8 mouse cellular contexts compared by ENCODE assay signal in genomic region chr19:32484941-32485660, GRCm38 (mm10). TPM values are rescaled to one million over a fixed set of nuclear protein-coding genes. Genes with fewer than 3 reads are reported as not detected.
DNase-seq lines count a peak whose midpoint lies in the region; ATAC-seq and TF ChIP-seq lines count a peak whose summit lies in the region.

No protein-coding gene starts in this region.

- no peak for ATAC-seq in hindbrain, embryonic 14.5 days (ENCODE audit: low FRiP score)
- ATAC-seq in midbrain, embryonic 16.5 days, result peak; percentile 7; the same call in 1 of the 2 replicates

- no peak for DNase-seq in left cerebral cortex, adult 2 months (ENCODE audit: extremely low spot score in 1 of 2, low spot score in 2 of 2)
- no peak for DNase-seq in left cerebral cortex, postnatal 4 days
- DNase-seq in hindbrain, embryonic 14.5 days (ENCODE audit: low spot score), result no peak
- DNase-seq in left cerebral cortex, postnatal 36 days (ENCODE audit: low spot score in 2 of 2), result no peak
- no peak for DNase-seq in frontal cortex, postnatal 36 days (ENCODE audit: low spot score in 2 of 2)
- DNase-seq in adrenal gland, postnatal 14 days, result no peak

- no peaks in the 10 kb centered on the region for H3K36me3 ChIP-seq in hindbrain, embryonic 14.5 days (replicated peaks; ENCODE audit: control insufficient read depth, insufficient read depth)
- no peaks in the 10 kb centered on the region for H3K36me3 ChIP-seq in midbrain, embryonic 16.5 days (ENCODE audit: control insufficient read depth, insufficient read depth, low read length)

- intact Hi-C loops in left cerebral cortex, adult 2 months (cut with DNase I), result loop anchor here (5.0 kb wide), 2 partner anchors 98 to 313 kb away; partner anchors contain the start of gene Sgms1
- intact Hi-C loops in left cerebral cortex, postnatal 4 days (cut with DNase I), result loop anchor here (5.0 to 10.0 kb wide), 2 partner anchors 380 to 513 kb away; partner anchors contain the start of gene Asah2
- intact Hi-C loops in left cerebral cortex, postnatal 36 days (cut with DNase I), result no loop called here

- H3K4me1 ChIP-seq in bone marrow macrophage, adult 2 months (ENCODE audit: control insufficient read depth, insufficient read depth, low read length), result peaks cover 16% of the 10 kb centered on the region
- peaks cover 25% of the 10 kb centered on the region for H3K4me1 ChIP-seq in hindbrain, embryonic 14.5 days (replicated peaks; ENCODE audit: control insufficient read depth, insufficient read depth, low read length)
- H3K4me1 ChIP-seq in midbrain, embryonic 16.5 days (ENCODE audit: control insufficient read depth, insufficient read depth, low read length), result peaks cover 21% of the 10 kb centered on the region

- H3K27me3 ChIP-seq in hindbrain, embryonic 14.5 days (ENCODE audit: control insufficient read depth, insufficient read depth, low read length), result no peaks in the 10 kb centered on the region
- no peaks in the 10 kb centered on the region for H3K27me3 ChIP-seq in midbrain, embryonic 16.5 days (ENCODE audit: control insufficient read depth, insufficient read depth, low read depth, low read length)

- peak overlapping the region; percentile 91 for H3K27ac ChIP-seq in left cerebral cortex, adult 2 months
- H3K27ac ChIP-seq in bone marrow macrophage, adult 2 months (ENCODE audit: insufficient read depth, low read depth, low read length), result peak overlapping the region; percentile 21; the same call in 1 of the 2 replicates
- peak overlapping the region; percentile 92 for H3K27ac ChIP-seq in hindbrain, embryonic 14.5 days
- peak overlapping the region; percentile 88 for H3K27ac ChIP-seq in midbrain, embryonic 16.5 days (ENCODE audit: low read length)

- WGBS in hindbrain, embryonic 14.5 days, result 19% methylated on average over 13 of the region's 13 CpGs
- 17% methylated on average over 13 of the region's 13 CpGs for WGBS in midbrain, embryonic 16.5 days

- H3K9me3 ChIP-seq in hindbrain, embryonic 14.5 days (ENCODE audit: control insufficient read depth, low read length), result no peaks in the 10 kb centered on the region
- H3K9me3 ChIP-seq in midbrain, embryonic 16.5 days (replicated peaks; ENCODE audit: control insufficient read depth, low read length, poor library complexity, severe bottlenecking), result no peaks in the 10 kb centered on the region

- TF ChIP-seq POLR2A in bone marrow macrophage, adult 2 months (IDR thresholded peaks at IDR 0.05; ENCODE audit: borderline replicate concordance, low read depth, low read length), result no peak

- peak overlapping the region; percentile 56 for H3K4me3 ChIP-seq in left cerebral cortex, adult 2 months
- H3K4me3 ChIP-seq in bone marrow macrophage, adult 2 months (ENCODE audit: insufficient read depth, low read length), result peak overlapping the region; percentile 95
- peak overlapping the region; percentile 76 for H3K4me3 ChIP-seq in hindbrain, embryonic 14.5 days (replicated peaks; ENCODE audit: low read length)
- peak overlapping the region; percentile 73 for H3K4me3 ChIP-seq in midbrain, embryonic 16.5 days (ENCODE audit: low read depth, low read length)

- no peak for TF ChIP-seq CTCF in left cerebral cortex, adult 2 months (IDR thresholded peaks at IDR 0.05)
- no peak for TF ChIP-seq CTCF in bone marrow macrophage, adult 2 months (IDR thresholded peaks at IDR 0.05; ENCODE audit: low read depth, low read length)

- peak overlapping the region; percentile 81 for H3K9ac ChIP-seq in hindbrain, embryonic 14.5 days
- peak overlapping the region; percentile 83 for H3K9ac ChIP-seq in midbrain, embryonic 16.5 days (ENCODE audit: low read depth, low read length)

- H3K4me2 ChIP-seq in hindbrain, embryonic 14.5 days (replicated peaks), result peak overlapping the region; percentile 90
- peak overlapping the region; percentile 70 for H3K4me2 ChIP-seq in midbrain, embryonic 16.5 days (ENCODE audit: low read length)

RNA-seq across cellular contexts. Expression of gene Minpp1, which starts 0.5 kb away (rescaled TPM):
- 10 to 100 TPM; 66.3 to 71.3 TPM for total RNA-seq in left cerebral cortex, adult 2 months (2021)
- 10 to 100 TPM; 47.2 to 48.5 TPM for total RNA-seq in left cerebral cortex, postnatal 4 days (2021)
- polyA plus RNA-seq in bone marrow macrophage, adult 2 months (2012; ENCODE audit: insufficient read depth, insufficient read length, missing spikeins), result 17.5 and 18.5 TPM in 2 replicates
- polyA plus RNA-seq in hindbrain, embryonic 14.5 days (2014; fragmentation: Nextera tagmentation; extraction: Ambion mirVana), result 60.6 and 66.2 TPM in 2 replicates
- 64.4 and 65.4 TPM in 2 replicates for polyA plus RNA-seq in midbrain, embryonic 16.5 days (2015; fragmentation: Nextera tagmentation; extraction: Ambion mirVana)
- 10 to 100 TPM; 68.4 to 73.9 TPM for total RNA-seq in left cerebral cortex, postnatal 36 days (2021)
- 31.8 and 34.9 TPM in 2 replicates for total RNA-seq in adrenal gland, postnatal 14 days (2021)

RNA-seq across cellular contexts. Expression of gene Rpl9-ps6, which starts 18.7 kb away (rescaled TPM):
- total RNA-seq in left cerebral cortex, adult 2 months (2021), result 10 to 100 TPM; 29.3 to 40.0 TPM
- total RNA-seq in left cerebral cortex, postnatal 4 days (2021), result 10 to 100 TPM; 33.7 to 39.3 TPM
- polyA plus RNA-seq in bone marrow macrophage, adult 2 months (2012; ENCODE audit: insufficient read depth, insufficient read length, missing spikeins), result 694 and 775 TPM in 2 replicates
- polyA plus RNA-seq in hindbrain, embryonic 14.5 days (2014; fragmentation: Nextera tagmentation; extraction: Ambion mirVana), result 67.6 and 79.3 TPM in 2 replicates
- 44.7 and 48.2 TPM in 2 replicates for polyA plus RNA-seq in midbrain, embryonic 16.5 days (2015; fragmentation: Nextera tagmentation; extraction: Ambion mirVana)
- total RNA-seq in left cerebral cortex, postnatal 36 days (2021), result 10 to 100 TPM; 23.2 to 46.0 TPM
- total RNA-seq in adrenal gland, postnatal 14 days (2021), result 59.3 and 74.3 TPM in 2 replicates

Comparison
In these comparisons a context has a peak if more than half of its experiments do, and no peak if none do; other contexts are left out.
1. H3K27ac ChIP-seq: peak in every context shown above with its lines; median percentile 92 in hindbrain, embryonic 14.5 days; 91 in left cerebral cortex, adult 2 months; 88 in midbrain, embryonic 16.5 days; 21 in bone marrow macrophage, adult 2 months.